Mouse (Mus musculus): ENCODE measurements around the gene Mphosph9. TPM values are rescaled to one million over a fixed set of nuclear protein-coding genes. Genes with fewer than 3 reads are reported as not detected.

Gene Mphosph9
- total RNA-seq, 2 experiments from 2014 or later = 24.7 TPM

- ATAC-seq (replicated peaks; ENCODE audit: low FRiP score, low TSS enrichment, poor library complexity, severe bottlenecking) = peak; percentile 62
Measured at GRCm38 (mm10) chr5:124204127-124204794, 123.5 kb downstream of the Mphosph9 start.

- no peak for ATAC-seq (replicated peaks; ENCODE audit: low FRiP score, low TSS enrichment, poor library complexity, severe bottlenecking)
Measured at GRCm38 (mm10) chr5:124203251-124203650, 124.5 kb downstream of the Mphosph9 start.

- ATAC-seq (replicated peaks; ENCODE audit: low FRiP score, low TSS enrichment, poor library complexity, severe bottlenecking) = no peak
Measured at GRCm38 (mm10) chr5:124202071-124202470, 125.7 kb downstream of the Mphosph9 start.

- ATAC-seq (replicated peaks; ENCODE audit: low FRiP score, low TSS enrichment, poor library complexity, severe bottlenecking) = 0 out of 2 replicates have a peak, but pooled peaks have one; percentile 26
Measured at GRCm38 (mm10) chr5:124201564-124201963, 126.2 kb downstream of the Mphosph9 start.

Other genes starting within 250 kb of the Mphosph9 start
- 5.2 and 9.3 TPM in 2 replicates for gene Abcb9, start 232.2 kb downstream of the Mphosph9 start, total RNA-seq (2014; fragmentation: Nextera tagmentation)
- gene Abcb9, start 232.2 kb downstream of the Mphosph9 start, total RNA-seq (2017) = 0.95 and 3.5 TPM in 2 replicates
- gene Ogfod2, start 215.7 kb downstream of the Mphosph9 start, total RNA-seq (2014; fragmentation: Nextera tagmentation) = 16.1 and 16.8 TPM in 2 replicates
- 8.0 and 11.9 TPM in 2 replicates for gene Ogfod2, start 215.7 kb downstream of the Mphosph9 start, total RNA-seq (2017)
- 88.4 and 129 TPM in 2 replicates for gene Arl6ip4, start 211.9 kb downstream of the Mphosph9 start, total RNA-seq (2014; fragmentation: Nextera tagmentation)
- gene Arl6ip4, start 211.9 kb downstream of the Mphosph9 start, total RNA-seq (2017) = 120 and 128 TPM in 2 replicates
- gene Pitpnm2, start 78.2 kb downstream of the Mphosph9 start, total RNA-seq (2014; fragmentation: Nextera tagmentation) = 23.7 and 33.3 TPM in 2 replicates
- gene Pitpnm2, start 78.2 kb downstream of the Mphosph9 start, total RNA-seq (2017) = 6.5 and 10.9 TPM in 2 replicates
- gene 2810006K23Rik, start 117 bp upstream of the Mphosph9 start, total RNA-seq (2014; fragmentation: Nextera tagmentation) = 9.2 and 13.2 TPM in 2 replicates
- 16.6 and 18.7 TPM in 2 replicates for gene 2810006K23Rik, start 117 bp upstream of the Mphosph9 start, total RNA-seq (2017)
- gene Cdk2ap1, start 35.1 kb upstream of the Mphosph9 start, total RNA-seq (2014; fragmentation: Nextera tagmentation) = 300 and 366 TPM in 2 replicates
- 205 and 275 TPM in 2 replicates for gene Cdk2ap1, start 35.1 kb upstream of the Mphosph9 start, total RNA-seq (2017)
- gene Sbno1, start 98.0 kb upstream of the Mphosph9 start, total RNA-seq (2014; fragmentation: Nextera tagmentation) = 131 and 149 TPM in 2 replicates
- 255 and 297 TPM in 2 replicates for gene Sbno1, start 98.0 kb upstream of the Mphosph9 start, total RNA-seq (2017)
- 177 and 250 TPM in 2 replicates for gene Kmt5a, start 112.0 kb upstream of the Mphosph9 start, total RNA-seq (2014; fragmentation: Nextera tagmentation)
- 187 and 201 TPM in 2 replicates for gene Kmt5a, start 112.0 kb upstream of the Mphosph9 start, total RNA-seq (2017)
- 16.1 and 18.0 TPM in 2 replicates for gene Rilpl2, start 150.4 kb upstream of the Mphosph9 start, total RNA-seq (2014; fragmentation: Nextera tagmentation)
- 13.8 and 19.0 TPM in 2 replicates for gene Rilpl2, start 150.4 kb upstream of the Mphosph9 start, total RNA-seq (2017)
- 6.1 and 9.4 TPM in 2 replicates for gene Snrnp35, start 155.2 kb upstream of the Mphosph9 start, total RNA-seq (2014; fragmentation: Nextera tagmentation)
- gene Snrnp35, start 155.2 kb upstream of the Mphosph9 start, total RNA-seq (2017) = 3.2 and 11.1 TPM in 2 replicates
- 2.4 TPM in 1 of 2 replicates, not detected in the other for gene Rilpl1, start 203.4 kb upstream of the Mphosph9 start, total RNA-seq (2014; fragmentation: Nextera tagmentation)
- gene Rilpl1, start 203.4 kb upstream of the Mphosph9 start, total RNA-seq (2017) = 2.2 and 6.6 TPM in 2 replicates
- 300 and 349 TPM in 2 replicates for gene Tmed2, start 212.7 kb upstream of the Mphosph9 start, total RNA-seq (2014; fragmentation: Nextera tagmentation)
- gene Tmed2, start 212.7 kb upstream of the Mphosph9 start, total RNA-seq (2017) = 809 and 870 TPM in 2 replicates
- 27.4 and 28.9 TPM in 2 replicates for gene Ddx55, start 224.9 kb upstream of the Mphosph9 start, total RNA-seq (2014; fragmentation: Nextera tagmentation)
- 24.3 and 27.6 TPM in 2 replicates for gene Ddx55, start 224.9 kb upstream of the Mphosph9 start, total RNA-seq (2017)